12 mouse cellular contexts compared by ENCODE assay signal in genomic region chr15:25632902-25633301, GRCm38 (mm10). TPM values are rescaled to one million over a fixed set of nuclear protein-coding genes. Genes with fewer than 3 reads are reported as not detected.
DNase-seq lines count a peak whose midpoint lies in the region; ATAC-seq and TF ChIP-seq lines count a peak whose summit lies in the region.
"Had no signal": no experiment of that assay in that cellular context is flagged by ENCODE, and none has a peak within 500 bp of the region (broad histone marks: within the 10 kb centered on the region; RNA-seq: fewer than 3 reads in every experiment).

No protein-coding gene starts in this region.

- H3K4me1 ChIP-seq in heart, adult 2 months (ENCODE audit: control insufficient read depth, insufficient read depth, low read length): peaks cover 21% of the 10 kb centered on the region
- H3K4me1 ChIP-seq in kidney, adult 2 months (ENCODE audit: control insufficient read depth, insufficient read depth, low read length): peaks cover 44% of the 10 kb centered on the region
- H3K4me1 ChIP-seq in liver, embryonic 14.5 days (replicated peaks; ENCODE audit: control insufficient read depth in 2 of 2, insufficient read depth in 2 of 2, low read length in 1 of 2): peaks cover 0 to 21% of the 10 kb centered on the region in 2 experiments; a peak in 2 of 4 replicates
- H3K4me1 ChIP-seq: neural tube, embryonic 15.5 days had no signal

- no peak for TF ChIP-seq EP300 in heart, adult 2 months (IDR thresholded peaks at IDR 0.05; ENCODE audit: insufficient read depth, low read depth, low read length)
- TF ChIP-seq EP300 in liver, embryonic 14.5 days (IDR thresholded peaks at IDR 0.05; ENCODE audit: low read depth): no peak

- ATAC-seq in liver, embryonic 14.5 days (ENCODE audit: insufficient read depth): 0 out of 2 replicates have a peak, but pooled peaks have one; percentile 18

- TF ChIP-seq CTCF in heart, adult 2 months (IDR thresholded peaks at IDR 0.05): no peak
- TF ChIP-seq CTCF in kidney, adult 2 months (conservative IDR thresholded peaks at IDR 0.05; ENCODE audit: insufficient read depth, insufficient read length, low read depth, low read length): no peak; the same call in 1 of the 2 replicates
- TF ChIP-seq CTCF in liver, embryonic 14.5 days (IDR thresholded peaks at IDR 0.05; ENCODE audit: low read depth): 0 out of 2 replicates have a peak, but pooled peaks have one; percentile 2

- intact Hi-C loops in heart, adult 2 months (cut with DNase I): no loop called here

- H3K4me2 ChIP-seq in liver, embryonic 14.5 days (ENCODE audit: low read depth): no peak overlapping the region
- H3K4me2 ChIP-seq: limb, embryonic 15.5 days; midbrain, embryonic 12.5 days; neural tube, embryonic 15.5 days had no signal

- no peak overlapping the region for H3K4me3 ChIP-seq in heart, adult 2 months
- H3K4me3 ChIP-seq in kidney, adult 2 months (ENCODE audit: insufficient read depth, low read depth, low read length): no peak overlapping the region
- H3K4me3 ChIP-seq in liver, embryonic 14.5 days (ENCODE audit: insufficient read depth in 1 of 2, low read depth in 2 of 2, low read length in 2 of 2): no peak overlapping the region
- H3K4me3 ChIP-seq: limb, embryonic 15.5 days; midbrain, embryonic 12.5 days; neural tube, embryonic 15.5 days had no signal

- 61% methylated on average over 11 of the region's 11 CpGs for WGBS in heart, adult 2 months
- WGBS in kidney, adult 2 months: 43% methylated on average over 11 of the region's 11 CpGs
- 64% methylated on average over 11 of the region's 11 CpGs for WGBS in liver, embryonic 14.5 days (ENCODE audit: insufficient replicate concordance)

- no peak overlapping the region; the same call in 1 of the 2 replicates for H3K9ac ChIP-seq in heart, adult 2 months (ENCODE audit: low read depth, low read length)
- no peak overlapping the region for H3K9ac ChIP-seq in liver, embryonic 14.5 days (replicated peaks)
- H3K9ac ChIP-seq: limb, embryonic 15.5 days; midbrain, embryonic 12.5 days; neural tube, embryonic 15.5 days had no signal

- DNase-seq in heart, adult 18-20 months: peak; percentile 19 to 24
- no peak for DNase-seq in heart, adult 2 months
- peak; percentile 65 for DNase-seq in ES-CJ7 (ENCODE audit: low read depth, low spot score)
- DNase-seq in kidney, adult 2 months: peak; percentile 81
- no peak for DNase-seq in liver, embryonic 14.5 days (ENCODE audit: low read depth in 3 of 3, low spot score in 3 of 3)
- DNase-seq in left cerebral cortex, adult 8-10 months (ENCODE audit: low spot score in 2 of 2): no peak
- DNase-seq in cerebellum, postnatal 36 days: no peak
- DNase-seq in spleen, postnatal 36 days (ENCODE audit: low spot score in 2 of 2): no peak
- DNase-seq: heart, adult 11 months had no signal

- H3K9me3 ChIP-seq in liver, embryonic 14.5 days (ENCODE audit: control insufficient read depth, low read length): no peaks in the 10 kb centered on the region
- H3K9me3 ChIP-seq: limb, embryonic 15.5 days; midbrain, embryonic 12.5 days; neural tube, embryonic 15.5 days had no signal

- no peaks in the 10 kb centered on the region for H3K27me3 ChIP-seq in heart, adult 2 months (ENCODE audit: control insufficient read depth, insufficient read depth, low read length)
- no peaks in the 10 kb centered on the region for H3K27me3 ChIP-seq in kidney, adult 2 months (replicated peaks; ENCODE audit: control insufficient read depth, insufficient read depth, low read length)
- no peaks in the 10 kb centered on the region for H3K27me3 ChIP-seq in liver, embryonic 14.5 days (ENCODE audit: control insufficient read depth, insufficient read depth, low read length)
- H3K27me3 ChIP-seq: limb, embryonic 15.5 days; midbrain, embryonic 12.5 days; neural tube, embryonic 15.5 days had no signal

- TF ChIP-seq POLR2A in heart, adult 2 months (IDR thresholded peaks at IDR 0.05; ENCODE audit: insufficient read depth, low read depth, low read length): no peak
- no peak for TF ChIP-seq POLR2A in kidney, adult 2 months (IDR thresholded peaks at IDR 0.05; ENCODE audit: low read depth, low read length)

- no peak overlapping the region for H3K27ac ChIP-seq in heart, adult 2 months
- H3K27ac ChIP-seq in kidney, adult 2 months (ENCODE audit: insufficient read depth, low read depth, low read length): peak overlapping the region; percentile 11; the same call in 1 of the 2 replicates
- no peak overlapping the region for H3K27ac ChIP-seq in liver, embryonic 14.5 days
- H3K27ac ChIP-seq: limb, embryonic 15.5 days; midbrain, embryonic 12.5 days; neural tube, embryonic 15.5 days had no signal

- no peaks in the 10 kb centered on the region for H3K36me3 ChIP-seq in heart, adult 2 months (ENCODE audit: control insufficient read depth, insufficient read depth, low read length)
- H3K36me3 ChIP-seq in kidney, adult 2 months (ENCODE audit: control insufficient read depth, insufficient read depth, low read length): no peaks in the 10 kb centered on the region
- H3K36me3 ChIP-seq in liver, embryonic 14.5 days (replicated peaks; ENCODE audit: control insufficient read depth, insufficient read depth, low read depth): no peaks in the 10 kb centered on the region
- H3K36me3 ChIP-seq: limb, embryonic 15.5 days; midbrain, embryonic 12.5 days; neural tube, embryonic 15.5 days had no signal

- H3K79me2 ChIP-seq in heart, adult 2 months (replicated peaks; ENCODE audit: control insufficient read depth, insufficient read depth, low read length): peaks cover 5% of the 10 kb centered on the region; the same call in 1 of the 2 replicates

RNA-seq across cellular contexts. Expression of gene Myo10, which starts 10.6 kb away (rescaled TPM):
- total RNA-seq in heart, adult 18-20 months (2021): 10 to 100 TPM; 56.9 to 65.1 TPM
- 10 to 100 TPM; 63.7 to 67.9 TPM for total RNA-seq in heart, adult 2 months (2021)
- polyA plus RNA-seq in heart, adult 2 months (2012; rRNA removed): 26.6 and 35.4 TPM in 2 replicates
- polyA plus RNA-seq in kidney, adult 2 months (2012; rRNA removed): 45.4 and 51.9 TPM in 2 replicates
- 1.8 and 2.9 TPM in 2 replicates for polyA plus RNA-seq in liver, embryonic 14.5 days (2012; rRNA removed)
- 2.6 and 4.5 TPM in 2 replicates for polyA plus RNA-seq in liver, embryonic 14.5 days (2014; fragmentation: Nextera tagmentation; extraction: Ambion mirVana)
- 10 to 100 TPM; 42.6 to 54.2 (median 45.3) TPM for total RNA-seq in left cerebral cortex, adult 8-10 months (2022)

Comparison
In these comparisons a context has a peak if more than half of its experiments do, and no peak if none do; other contexts are left out.
1. DNase-seq: peak in heart, adult 18-20 months (2 of 2), ES-CJ7 (single experiment) and kidney, adult 2 months (single experiment); none in heart, adult 2 months (0 of 2), liver, embryonic 14.5 days (0 of 3), left cerebral cortex, adult 8-10 months (0 of 2), cerebellum, postnatal 36 days (0 of 2) and spleen, postnatal 36 days (0 of 2).